Mouse (Mus musculus) CD4-positive helper T cell, adult 2 months (primary cell): Measurements from ENCODE around the gene Olfr50.

ENCODE experiments used
- DNase-seq: peaks from one replicate; pipeline ENCODE4 v3.0.0-alpha.2; 2012; ENCODE audit warnings: low read depth, missing footprints, low spot score

Gene Olfr50

GRCm38 (mm10) chr2:36790238-36790637, at the start of gene Olfr50:
Gene Olfr50, plus strand, starts transcription at chr2:36790538.
- DNase-seq: no peak

GRCm38 (mm10) chr2:36783976-36784375, 6.4 kb upstream of the Olfr50 start, which contains the start of gene Olfr348:
Gene Olfr348, plus strand, starts transcription at chr2:36784276.
- DNase-seq: no peak

- DNase-seq: no peak
These were observed 26.6 kb downstream of the Olfr50 start, which contains the start of gene Olfr3 for GRCm38 (mm10) chr2:36816932-36817331. Gene Olfr3, minus strand, starts transcription at chr2:36817032.

- DNase-seq: no peak
These were observed 55.7 kb downstream of the Olfr50 start, which contains the start of gene Olfr350 for GRCm38 (mm10) chr2:36846010-36846409. Gene Olfr350, plus strand, starts transcription at chr2:36846310.
